Mouse (Mus musculus) ovary, adult 18-20 months (tissue): Measurements from ENCODE around the gene Bpifb3.

Experiments
- DNase-seq: peaks from one replicate; pipeline ENCODE4 v3.0.0; 2022; ENCODE audit warnings: low spot score, mixed read lengths

Bpifb3 gene

DNA sequence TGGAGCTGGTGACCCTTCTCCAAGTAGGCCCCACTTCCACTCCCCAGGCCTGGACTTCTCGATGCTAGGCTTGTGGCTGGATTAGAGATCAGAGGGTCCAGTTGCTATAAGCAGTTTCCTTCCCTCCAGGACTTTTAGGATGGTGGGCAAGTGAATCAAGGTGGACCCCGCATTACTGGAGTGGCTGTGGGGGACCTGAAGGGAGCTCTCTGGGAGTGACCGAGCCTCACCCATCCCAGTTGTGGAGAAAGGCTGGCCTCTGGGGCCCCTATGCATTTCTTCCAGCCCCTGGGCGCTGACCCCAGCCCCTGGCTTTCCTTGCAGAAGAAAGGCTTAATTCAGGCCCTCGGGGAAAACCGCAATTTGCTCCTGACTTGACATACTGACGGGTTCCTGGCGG lies at the start of gene Bpifb3:
Gene Bpifb3, plus strand, starts transcription at position 301 of the 400 bp plus-strand sequence.
- no peak for DNase-seq

DNA sequence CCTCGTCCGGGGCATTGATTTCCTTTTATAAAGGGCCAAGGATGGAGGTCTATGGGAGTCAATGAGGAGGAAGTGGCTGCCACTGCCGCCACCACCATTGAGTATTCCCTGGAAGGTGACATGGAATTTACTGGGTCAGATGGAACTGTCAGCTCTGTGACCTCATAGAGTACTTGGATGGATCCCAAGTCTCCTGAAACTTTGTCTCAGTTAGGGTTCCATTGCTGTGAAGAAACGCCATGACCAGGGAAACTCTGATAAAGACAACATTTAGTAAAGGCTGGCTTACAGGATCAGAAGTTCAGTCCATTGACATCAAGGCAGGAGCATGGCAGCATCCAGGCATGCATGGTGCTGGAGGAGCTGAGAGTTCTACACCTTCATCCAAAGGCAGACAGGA lies 47.0 kb upstream of the Bpifb3 start, which contains the start of gene Sun5:
Gene Sun5, minus strand, starts transcription at position 101 of the 400 bp plus-strand sequence.
- DNase-seq: no peak

DNA sequence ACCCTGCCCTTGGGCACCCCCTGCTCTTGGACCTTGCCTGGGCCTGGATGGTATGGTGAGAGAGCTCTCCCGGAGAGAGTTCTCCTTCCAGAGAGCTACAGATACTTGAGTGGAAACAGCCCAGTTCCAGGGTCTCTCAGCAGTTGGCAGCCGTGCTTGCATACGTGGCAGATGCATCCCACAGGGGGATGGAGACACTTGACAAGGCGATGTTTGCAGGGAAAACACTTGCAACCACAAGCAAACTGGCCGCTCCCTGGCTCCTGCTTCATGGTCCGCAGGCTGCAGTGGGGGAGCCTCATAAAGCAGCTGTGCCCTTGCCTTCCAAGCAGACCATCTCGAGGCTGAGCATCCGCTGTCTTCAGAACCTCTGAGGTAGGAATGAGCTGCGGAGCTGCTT lies 43.3 kb upstream of the Bpifb3 start, which contains the start of gene Bpifb2:
Gene Bpifb2, plus strand, starts transcription at position 301 of the 400 bp plus-strand sequence.
- DNase-seq: no peak

DNA sequence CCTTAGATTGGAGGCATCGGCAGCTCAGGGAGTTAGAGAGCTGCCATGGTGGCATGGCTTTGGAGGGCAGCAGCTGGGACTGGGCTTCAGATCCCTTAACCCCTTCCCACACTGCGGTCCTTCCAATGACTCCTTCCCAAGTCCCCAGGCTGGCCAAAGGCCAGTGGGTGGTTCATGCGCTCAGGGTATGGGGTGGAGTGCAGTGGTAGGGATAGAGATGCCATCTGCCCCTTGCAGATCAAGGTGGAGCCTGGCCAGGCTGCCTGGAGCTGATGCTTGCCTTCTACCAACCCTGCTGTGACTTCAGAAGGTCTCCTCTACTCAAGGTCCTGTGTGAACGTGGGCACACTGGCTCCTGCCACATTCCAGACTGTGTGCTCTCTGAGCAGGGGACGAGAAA lies 18.9 kb upstream of the Bpifb3 start:
- no peak for DNase-seq

DNA sequence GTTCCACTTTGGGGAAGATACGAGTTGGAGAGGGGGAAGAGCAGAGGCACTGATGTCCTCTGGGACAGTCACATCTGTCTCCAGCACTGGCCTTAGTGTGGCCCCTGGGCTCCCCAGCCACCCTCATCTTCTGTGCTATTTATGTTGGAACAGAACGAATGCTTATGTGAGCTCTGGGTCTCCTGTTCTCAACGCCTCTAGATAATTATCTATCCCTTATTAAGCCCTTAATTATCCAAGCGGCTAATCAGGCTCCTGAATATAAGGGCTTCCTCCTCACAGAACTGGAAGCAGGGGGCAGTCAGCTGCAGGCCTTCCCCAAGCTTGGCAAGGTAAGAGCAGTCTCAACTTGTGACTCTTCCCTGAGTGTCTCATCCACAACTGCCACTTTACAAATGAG lies 17.9 kb upstream of the Bpifb3 start, which contains the start of gene Bpifb6:
Gene Bpifb6, plus strand, starts transcription at position 301 of the 400 bp plus-strand sequence.
- no peak for DNase-seq

DNA sequence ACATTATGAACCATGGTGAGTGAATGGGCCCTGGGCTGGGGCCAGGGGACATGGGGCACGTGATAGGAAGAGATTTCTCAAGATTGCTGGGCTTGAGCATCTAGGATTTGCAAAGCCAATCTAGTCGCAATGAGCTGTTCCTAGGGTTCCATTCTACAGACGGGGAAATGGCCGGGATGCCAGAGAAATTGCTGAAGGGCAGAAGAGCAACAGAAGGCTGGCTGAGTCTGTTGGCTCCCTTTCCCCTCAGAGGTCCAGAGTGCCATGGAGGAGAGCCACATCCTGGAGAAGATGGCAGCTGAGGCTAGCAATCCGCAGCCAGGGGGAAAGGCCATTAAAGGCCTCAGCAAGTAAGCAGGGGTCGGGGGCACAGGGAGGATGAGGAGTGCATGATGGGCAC lies 15.3 kb upstream of the Bpifb3 start:
- DNase-seq: no peak

DNA sequence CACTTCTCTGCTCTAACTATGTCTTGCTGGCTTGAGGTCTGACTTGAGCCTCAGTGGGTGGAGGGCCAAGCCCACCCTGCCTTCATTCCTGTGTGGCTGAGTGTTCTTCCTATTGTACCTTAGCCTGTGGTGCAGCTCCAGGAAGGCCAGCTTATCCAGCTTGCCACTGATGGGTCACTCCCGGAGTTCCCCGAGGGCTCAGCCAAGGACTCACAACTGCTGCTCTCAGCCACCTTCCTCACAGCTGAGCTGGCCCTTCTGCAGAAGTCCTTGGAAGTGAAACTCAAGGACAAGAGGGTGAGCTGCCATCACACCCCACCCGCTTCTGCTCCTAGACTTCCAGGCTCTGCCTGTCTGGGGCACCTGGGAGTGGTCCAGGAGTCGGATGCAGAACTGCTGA lies 11.4 kb upstream of the Bpifb3 start:
- DNase-seq: peak; percentile 50

DNA sequence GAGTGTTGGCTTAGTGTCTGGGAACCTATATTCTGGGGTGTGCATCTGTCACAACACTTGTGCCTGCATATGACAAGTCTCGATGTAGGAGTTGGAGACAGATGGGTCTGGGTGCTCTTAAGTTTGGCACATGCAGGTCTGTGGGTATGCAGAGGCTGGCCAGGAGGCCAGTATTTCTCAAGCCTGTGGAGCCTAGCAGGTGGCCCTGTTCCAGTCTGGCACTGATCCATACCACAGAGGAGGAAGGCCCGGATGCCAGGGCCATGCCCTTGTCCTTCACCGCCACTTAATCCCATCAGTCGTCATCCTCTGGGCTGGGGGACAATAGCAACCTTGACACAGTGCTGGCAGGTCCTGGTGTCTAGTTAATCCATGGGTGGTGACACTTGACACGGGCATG lies 3.9 kb upstream of the Bpifb3 start:
- peak; percentile 39 for DNase-seq

DNA sequence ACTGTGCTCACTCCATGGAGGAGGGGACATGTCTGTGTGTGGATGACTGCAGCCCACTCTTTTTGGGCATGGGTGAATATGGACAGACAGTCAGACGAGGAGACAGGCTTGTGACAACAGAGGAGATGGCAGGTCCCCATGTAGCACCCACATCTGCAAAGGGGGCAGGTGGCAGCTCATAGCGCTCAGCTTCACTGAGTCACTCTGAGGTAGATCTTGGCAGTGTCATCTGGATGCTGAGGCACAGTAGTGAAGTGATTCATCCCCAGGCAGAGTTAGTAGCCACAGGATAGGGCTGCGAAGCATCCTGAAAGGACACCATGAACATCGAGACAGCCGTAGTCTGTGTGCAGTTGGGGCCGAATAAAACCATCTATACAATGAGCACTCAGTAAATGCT lies 3.2 kb downstream of the Bpifb3 start:
- DNase-seq: no peak

DNA sequence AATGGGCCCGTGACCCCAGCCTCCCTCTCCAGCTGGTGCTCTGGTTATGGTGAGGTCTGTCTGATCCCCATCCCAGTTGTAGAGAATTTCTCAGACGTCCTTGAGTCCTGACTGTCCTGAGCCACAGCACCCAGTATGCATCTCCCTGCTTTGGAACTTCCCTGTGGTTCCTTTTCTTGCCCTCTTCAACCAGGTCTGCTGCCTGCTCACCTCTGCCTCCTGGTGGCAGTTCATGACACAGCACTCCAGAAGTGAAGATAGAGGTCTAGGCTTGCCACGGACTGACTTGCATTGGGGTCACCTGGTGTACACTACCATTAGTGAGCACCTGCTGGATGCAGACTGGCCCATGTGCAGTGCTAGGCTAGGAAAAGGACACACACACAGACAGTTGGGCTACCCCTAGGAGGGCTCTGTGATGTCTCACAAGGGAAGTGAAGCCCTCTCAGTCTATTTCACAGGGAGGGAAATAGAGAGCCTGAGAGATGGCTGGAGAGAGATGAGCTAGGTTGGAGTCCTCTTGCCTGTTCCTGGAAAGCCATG lies 11.9 kb downstream of the Bpifb3 start:
- no peak for DNase-seq

DNA sequence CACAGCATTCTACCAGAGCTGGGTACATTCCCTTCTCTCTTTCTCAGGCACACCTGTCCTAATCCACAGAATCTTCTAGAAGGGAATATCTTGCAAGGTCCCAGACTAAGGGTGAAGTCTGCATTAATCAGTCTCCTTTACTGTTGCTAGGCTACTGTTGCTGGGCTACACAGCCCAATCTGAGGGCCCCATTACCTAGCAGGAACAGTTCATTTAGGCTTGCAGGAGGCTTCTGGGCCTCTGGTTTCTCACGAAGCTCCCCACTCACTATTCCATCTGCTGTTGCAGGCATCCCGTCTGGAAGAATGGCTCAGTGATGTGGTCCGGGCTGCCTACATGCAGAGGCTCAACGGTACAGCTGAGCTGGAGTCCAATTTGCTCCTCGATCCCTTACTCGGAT lies 13.1 kb downstream of the Bpifb3 start:
- DNase-seq: no peak

DNA sequence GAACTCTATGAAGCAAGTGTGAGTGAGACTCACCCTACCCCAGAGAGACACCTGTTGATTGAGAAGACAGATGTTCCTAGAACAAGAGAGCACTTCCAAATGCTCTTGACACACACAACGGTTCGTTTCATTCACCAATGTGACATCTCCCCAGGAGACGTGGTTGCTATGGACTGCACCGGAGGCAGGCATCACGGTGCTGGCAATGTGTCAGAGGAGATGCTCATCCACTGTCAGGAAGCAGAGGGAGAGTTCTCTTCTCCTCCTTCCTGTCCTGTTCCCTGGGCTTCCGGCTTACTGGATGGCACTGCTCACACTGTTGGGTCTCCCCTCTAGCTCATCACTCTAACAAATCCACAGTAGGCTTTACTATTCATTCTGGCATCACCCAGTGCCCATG lies 15.3 kb downstream of the Bpifb3 start:
- DNase-seq: no peak

DNA sequence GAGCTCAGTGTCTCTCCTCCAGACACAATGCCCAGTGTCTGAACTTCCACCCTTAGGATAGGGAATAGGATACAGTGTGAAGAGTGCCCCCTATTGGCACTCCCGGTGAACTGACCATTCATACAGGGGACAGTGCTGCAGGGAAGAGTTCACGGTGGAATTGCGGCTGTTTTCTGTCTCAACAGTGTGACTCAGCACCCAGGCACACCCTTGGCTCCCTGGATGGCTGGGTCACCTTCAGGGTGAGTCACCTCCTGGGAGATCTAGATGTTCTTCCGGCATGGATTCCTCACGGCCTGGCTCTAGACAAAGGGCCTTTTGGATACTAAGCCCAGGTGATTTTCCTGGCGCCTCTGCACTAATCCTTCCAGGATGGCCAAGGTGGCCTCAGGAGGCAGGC lies 17.3 kb downstream of the Bpifb3 start:
- DNase-seq: no peak

DNA sequence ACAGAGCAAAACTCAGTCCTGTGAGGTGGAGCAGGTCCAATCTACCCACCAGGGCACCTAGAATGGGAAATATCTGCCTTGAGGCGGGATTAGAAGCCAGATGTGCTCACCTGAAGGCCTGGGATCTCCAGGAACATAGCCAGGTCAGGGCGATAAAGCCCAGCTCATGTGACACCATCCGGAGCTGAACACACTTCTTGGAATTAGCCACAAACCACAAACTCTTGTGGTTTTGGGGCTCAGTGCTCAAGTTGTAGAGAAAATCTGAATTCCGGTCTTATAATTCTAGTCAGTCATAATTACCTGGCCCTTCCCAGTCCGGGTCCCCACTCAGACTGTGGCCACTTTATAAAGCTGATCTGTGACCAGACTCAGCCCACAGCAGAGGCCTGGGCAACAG lies 19.8 kb downstream of the Bpifb3 start, which contains the start of gene Bpifb4:
Gene Bpifb4, plus strand, starts transcription at position 370 of the 400 bp plus-strand sequence.
- DNase-seq: no peak

DNA sequence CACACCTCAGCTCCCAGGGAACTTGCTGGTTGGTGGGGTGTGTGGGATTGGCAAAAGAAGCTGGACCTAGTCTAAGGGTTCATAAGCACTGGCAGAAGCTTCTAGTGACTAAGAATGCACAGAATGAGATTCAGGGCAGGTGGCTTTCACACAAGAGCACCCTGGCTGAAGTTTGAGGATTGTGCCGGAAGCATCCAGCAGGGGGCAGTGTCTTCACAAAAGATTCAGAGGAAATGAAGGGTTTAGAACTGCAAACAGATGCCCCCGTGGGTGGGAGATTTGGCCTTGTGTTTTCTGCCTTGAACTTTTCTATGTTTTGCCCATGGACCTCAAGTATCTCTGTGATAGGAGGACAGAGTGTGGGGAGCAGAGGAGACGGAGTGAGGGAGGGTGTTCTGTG lies 25.5 kb downstream of the Bpifb3 start:
- peak; percentile 47 for DNase-seq

DNA sequence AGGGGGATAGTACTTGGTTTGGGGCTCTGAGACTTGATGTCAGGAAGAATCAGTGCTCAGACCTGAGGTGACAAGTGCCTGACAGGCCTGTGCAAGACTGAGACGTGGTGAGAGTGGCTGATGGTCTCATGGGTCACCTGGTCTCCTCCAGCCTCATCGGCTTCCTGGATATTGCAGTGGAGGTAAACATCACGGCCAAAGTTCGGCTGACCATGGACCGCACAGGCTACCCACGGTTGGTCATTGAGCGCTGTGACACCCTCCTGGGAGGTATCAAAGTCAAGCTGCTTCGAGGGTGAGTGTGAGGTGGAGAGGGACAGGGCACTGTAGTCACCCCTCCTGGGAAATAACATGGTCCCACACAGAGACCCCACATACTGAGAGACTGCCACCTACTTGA lies 26.5 kb downstream of the Bpifb3 start:
- no peak for DNase-seq

DNA sequence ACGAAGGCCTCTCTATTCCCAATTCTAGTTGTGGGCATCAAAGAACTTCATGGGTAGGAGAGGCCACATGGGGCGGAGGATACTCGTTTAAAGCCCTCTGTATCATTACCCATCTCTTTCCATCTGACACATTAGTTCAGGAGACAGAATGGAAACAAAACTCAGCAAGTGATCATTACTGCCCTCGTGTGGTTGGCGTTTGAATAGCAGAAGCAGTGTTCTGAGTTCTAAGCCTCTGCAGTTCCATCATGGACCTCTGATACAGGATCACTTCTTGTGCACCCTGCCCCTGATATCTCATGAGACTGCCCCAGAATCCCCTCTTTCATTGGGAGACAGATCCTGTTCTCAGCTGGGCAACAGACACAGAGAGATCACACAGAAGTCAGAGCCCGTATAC lies 34.9 kb downstream of the Bpifb3 start:
- no peak for DNase-seq

DNA sequence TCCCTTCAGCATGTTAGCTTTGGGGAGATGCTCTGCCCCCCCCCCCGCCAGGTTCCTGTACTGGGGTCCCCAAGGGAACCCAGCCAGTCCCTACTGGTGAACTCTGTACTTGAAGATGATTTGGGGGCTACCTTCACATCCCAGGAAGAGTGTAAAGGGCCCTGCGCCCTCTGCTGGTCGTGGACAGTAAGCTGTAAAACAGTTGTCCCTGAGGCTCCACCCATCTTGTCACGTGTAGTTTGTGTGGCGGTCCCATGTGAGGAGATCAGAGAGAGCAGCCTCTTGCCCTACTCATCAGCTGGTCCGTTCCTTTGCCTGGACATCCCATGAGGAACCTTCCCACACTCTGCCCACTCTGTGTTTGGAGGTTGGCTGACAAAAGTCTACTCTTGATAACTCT lies 35.8 kb downstream of the Bpifb3 start:
- DNase-seq: no peak

DNA sequence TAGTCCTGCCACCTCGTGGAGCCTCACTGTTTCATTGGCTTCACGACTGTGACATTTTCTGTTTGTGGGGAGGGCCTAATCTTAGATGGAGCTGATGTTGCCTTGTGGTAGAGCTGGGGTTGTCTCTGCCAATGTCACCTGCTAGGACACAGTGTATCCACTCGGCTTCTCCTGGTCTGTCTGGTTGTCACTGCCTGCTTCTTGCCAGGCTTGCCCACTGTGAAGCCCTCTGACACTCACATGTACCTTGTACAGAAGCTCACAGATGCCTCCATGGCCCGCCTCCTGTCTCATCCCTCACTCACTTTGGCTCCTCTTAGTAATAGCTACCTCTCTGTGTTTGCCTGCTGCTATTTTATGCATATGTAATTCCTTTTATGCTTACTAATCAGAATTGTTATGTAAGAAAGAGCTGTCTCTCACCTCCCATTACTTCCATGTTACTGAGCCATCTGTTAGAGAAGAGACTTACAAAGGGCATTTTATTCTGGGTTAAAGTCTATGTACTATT lies 44.8 kb downstream of the Bpifb3 start:
- DNase-seq: no peak

DNA sequence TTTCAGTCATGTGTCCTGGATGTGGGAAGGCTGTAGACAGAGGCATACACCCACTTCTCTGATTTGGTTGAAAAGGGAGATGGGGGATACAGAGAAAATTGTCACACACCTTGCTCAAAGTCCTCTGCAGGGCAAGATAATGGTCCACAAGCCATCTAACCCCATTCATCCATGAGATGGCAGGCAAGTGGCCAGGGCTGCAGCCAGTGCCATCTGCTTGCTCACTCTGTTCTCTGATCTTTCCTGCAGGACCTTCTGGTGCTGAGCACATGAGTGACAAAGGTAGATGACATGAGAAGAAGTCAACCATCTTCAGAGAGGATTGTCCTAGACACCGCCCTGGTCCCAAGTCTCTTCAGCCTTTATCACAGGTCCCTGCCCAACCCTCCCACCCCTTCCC lies 45.3 kb downstream of the Bpifb3 start:
- DNase-seq: no peak

DNA sequence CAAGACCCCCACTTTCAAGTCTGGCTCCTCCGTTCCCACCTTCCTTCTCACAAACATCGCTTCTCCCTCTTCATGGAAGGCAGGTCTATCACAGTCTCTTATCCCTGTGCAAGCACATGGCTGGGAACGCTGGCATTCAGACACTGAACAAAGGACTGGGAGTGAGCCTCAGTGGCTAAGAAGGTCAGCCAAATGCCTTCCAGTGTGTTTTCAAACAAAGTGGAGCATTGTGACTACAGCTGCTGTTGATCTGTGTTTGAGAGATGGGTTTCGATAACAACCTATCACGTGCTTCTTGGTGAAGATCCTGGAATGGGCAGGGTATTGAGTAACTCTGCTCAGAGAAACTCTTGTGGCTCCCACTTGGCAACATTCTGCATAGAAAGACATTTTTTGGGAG lies 52.2 kb downstream of the Bpifb3 start:
- DNase-seq: peak; percentile 15

DNA sequence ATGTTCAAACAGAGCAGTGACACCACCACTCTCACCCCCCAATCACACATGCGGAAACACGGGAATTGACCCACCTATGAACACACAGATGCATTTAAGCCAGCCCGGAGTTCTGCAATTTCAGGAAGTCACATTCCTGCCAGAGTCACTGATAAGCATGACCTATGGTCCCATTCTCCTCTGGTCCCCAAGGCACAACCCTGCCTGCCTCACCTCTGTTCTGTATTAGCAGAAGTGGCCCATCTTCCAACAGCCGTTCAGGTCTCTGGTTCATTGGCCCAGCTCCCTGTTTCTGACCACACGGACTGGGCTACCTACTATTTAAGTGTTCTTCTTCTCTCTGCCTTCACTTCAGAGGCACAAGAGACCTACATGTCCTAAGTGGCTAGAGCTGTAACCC lies 56.6 kb downstream of the Bpifb3 start, which contains the start of gene Bpifa6:
Gene Bpifa6, plus strand, starts transcription at position 364 of the 400 bp plus-strand sequence.
- no peak for DNase-seq
